Mouse (Mus musculus): ENCODE measurements around the gene Zfp385b.

The Zfp385b gene

GRCm38 (mm10) chr2:77707138-77707537 lies 112.3 kb downstream of the Zfp385b start:
- no peak for DNase-seq (ENCODE audit: low spot score in 2 of 2)

- no peak for DNase-seq (ENCODE audit: low spot score in 2 of 2)
Observed at GRCm38 (mm10) chr2:77705476-77705875, 114.0 kb downstream of the Zfp385b start.

GRCm38 (mm10) chr2:77703080-77703479 lies 116.4 kb downstream of the Zfp385b start:
- DNase-seq (ENCODE audit: low spot score in 2 of 2) = no peak

- no peak for DNase-seq (ENCODE audit: low spot score in 2 of 2)
Observed at GRCm38 (mm10) chr2:77691174-77691573, 128.3 kb downstream of the Zfp385b start.

- no peak for DNase-seq (ENCODE audit: low spot score in 2 of 2)
Observed at GRCm38 (mm10) chr2:77690316-77690715, 129.1 kb downstream of the Zfp385b start.

- no peak for DNase-seq (ENCODE audit: low spot score in 2 of 2)
Observed at GRCm38 (mm10) chr2:77688651-77689050, 130.8 kb downstream of the Zfp385b start.

GRCm38 (mm10) chr2:77684088-77684487 lies 135.4 kb downstream of the Zfp385b start:
- no peak for DNase-seq (ENCODE audit: low spot score in 2 of 2)

- no peak for DNase-seq (ENCODE audit: low spot score in 2 of 2)
Observed at GRCm38 (mm10) chr2:77682205-77682604, 137.2 kb downstream of the Zfp385b start.

- no peak for DNase-seq (ENCODE audit: low spot score in 2 of 2)
Observed at GRCm38 (mm10) chr2:77681741-77682140, 137.7 kb downstream of the Zfp385b start.

GRCm38 (mm10) chr2:77673770-77674169 lies 145.7 kb downstream of the Zfp385b start:
- no peak for DNase-seq (ENCODE audit: low spot score in 2 of 2)

GRCm38 (mm10) chr2:77672215-77672905 lies 147.1 kb downstream of the Zfp385b start:
- no peak for DNase-seq (ENCODE audit: low spot score in 2 of 2)

- DNase-seq (ENCODE audit: low spot score in 2 of 2) = no peak
Observed at GRCm38 (mm10) chr2:77662171-77662570, 157.3 kb downstream of the Zfp385b start.

- no peak for DNase-seq (ENCODE audit: low spot score in 2 of 2)
Observed at GRCm38 (mm10) chr2:77653686-77654085, 165.8 kb downstream of the Zfp385b start.

- DNase-seq (ENCODE audit: low spot score in 2 of 2) = no peak
Observed at GRCm38 (mm10) chr2:77641521-77642170, 177.8 kb downstream of the Zfp385b start.

- DNase-seq (ENCODE audit: low spot score in 2 of 2) = no peak
Observed at GRCm38 (mm10) chr2:77639993-77640392, 179.4 kb downstream of the Zfp385b start.

GRCm38 (mm10) chr2:77631606-77632005 lies 187.8 kb downstream of the Zfp385b start:
- no peak for DNase-seq (ENCODE audit: low spot score in 2 of 2)

GRCm38 (mm10) chr2:77627622-77628231 lies 191.7 kb downstream of the Zfp385b start:
- no peak for DNase-seq (ENCODE audit: low spot score in 2 of 2)

- DNase-seq (ENCODE audit: low spot score in 2 of 2) = no peak
Observed at GRCm38 (mm10) chr2:77618686-77619085, 200.8 kb downstream of the Zfp385b start.

- DNase-seq (ENCODE audit: low spot score in 2 of 2) = no peak
Observed at GRCm38 (mm10) chr2:77610303-77610991, 209.0 kb downstream of the Zfp385b start.

GRCm38 (mm10) chr2:77609452-77609851 lies 210.0 kb downstream of the Zfp385b start:
- DNase-seq (ENCODE audit: low spot score in 2 of 2) = no peak

GRCm38 (mm10) chr2:77608666-77609065 lies 210.8 kb downstream of the Zfp385b start:
- DNase-seq (ENCODE audit: low spot score in 2 of 2) = no peak

GRCm38 (mm10) chr2:77593461-77593860 lies 226.0 kb downstream of the Zfp385b start:
- DNase-seq (ENCODE audit: low spot score in 2 of 2) = no peak

Data from spleen, postnatal 36 days (tissue).